In the genomic region with DNA sequence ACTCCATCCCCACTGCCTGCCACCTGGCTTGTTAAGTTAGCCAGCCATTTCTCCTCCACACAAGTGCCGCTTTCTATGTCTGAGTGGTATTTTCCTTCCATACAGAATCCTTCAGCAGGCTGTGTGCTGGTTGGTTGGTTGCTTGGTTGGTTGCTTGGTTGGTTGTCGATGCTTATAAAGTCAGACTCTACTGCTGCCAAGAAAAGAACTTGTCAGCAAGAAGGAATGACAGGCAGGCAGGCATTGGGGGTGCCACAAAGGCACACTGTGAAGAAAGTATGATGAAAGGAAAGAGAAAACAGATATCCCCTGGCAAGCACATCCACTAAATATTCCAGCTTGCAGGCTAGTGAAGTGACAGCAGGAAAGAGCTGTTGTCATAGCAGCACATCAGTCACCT, we compare ENCODE assay signal across 20 mouse cellular contexts.
DNase-seq lines count a peak whose midpoint lies in the region; ATAC-seq and TF ChIP-seq lines count a peak whose summit lies in the region.
"Had no signal": no experiment of that assay in that cellular context is flagged by ENCODE, and none has a peak within 500 bp of the region (broad histone marks: within the 10 kb centered on the region; RNA-seq: fewer than 3 reads in every experiment).

No protein-coding gene starts in this region.

- peak; percentile 3 for DNase-seq in forebrain, embryonic 14.5 days (ENCODE audit: low spot score)
- peak; percentile 71 for DNase-seq in 3134 (ENCODE audit: extremely low read depth, insufficient read length, low spot score)
- DNase-seq in limb, embryonic 10.5 days (ENCODE audit: low spot score): no peak
- DNase-seq in limb, embryonic 14.5 days (ENCODE audit: low spot score): no peak
- no peak for DNase-seq in thymus, postnatal 4 days
- DNase-seq: adrenal gland, adult 2 months; adrenal gland, postnatal 25 days; cerebellum, adult 2 months; cerebellum, postnatal 10 days; gastrocnemius, postnatal 25 days; heart, postnatal 4 days had no signal

- peaks cover 3% of the 10 kb centered on the region; the same call in 1 of the 2 replicates for H3K4me1 ChIP-seq in forebrain, embryonic 14.5 days (ENCODE audit: control insufficient read depth, insufficient read depth, low read length)
- no peaks in the 10 kb centered on the region for H3K4me1 ChIP-seq in forebrain, embryonic 12.5 days
- peaks cover 38% of the 10 kb centered on the region for H3K4me1 ChIP-seq in limb, embryonic 10.5 days
- peaks cover 16% of the 10 kb centered on the region for H3K4me1 ChIP-seq in limb, embryonic 14.5 days (ENCODE audit: control insufficient read depth, insufficient read depth, low read length)
- H3K4me1 ChIP-seq: hindbrain, embryonic 12.5 days had no signal

- WGBS in forebrain, embryonic 14.5 days: 68% methylated on average over 2 of the region's 2 CpGs
- 69% methylated on average over 2 of the region's 2 CpGs for WGBS in forebrain, embryonic 12.5 days
- WGBS in limb, embryonic 10.5 days: 84% methylated on average over 2 of the region's 2 CpGs
- 35% methylated on average over 2 of the region's 2 CpGs for WGBS in limb, embryonic 14.5 days

- no peak overlapping the region for H3K4me3 ChIP-seq in forebrain, embryonic 14.5 days (ENCODE audit: low read depth, low read length)
- H3K4me3 ChIP-seq in forebrain, embryonic 12.5 days (replicated peaks): no peak overlapping the region
- no peak overlapping the region for H3K4me3 ChIP-seq in limb, embryonic 10.5 days
- H3K4me3 ChIP-seq in limb, embryonic 14.5 days (replicated peaks; ENCODE audit: low read length): no peak overlapping the region
- H3K4me3 ChIP-seq: embryonic facial prominence, embryonic 10.5 days; heart, embryonic 13.5 days; hindbrain, embryonic 12.5 days had no signal

- H3K27me3 ChIP-seq in forebrain, embryonic 14.5 days (replicated peaks; ENCODE audit: control insufficient read depth, insufficient read depth, low read length): no peaks in the 10 kb centered on the region
- H3K27me3 ChIP-seq in forebrain, embryonic 12.5 days: no peaks in the 10 kb centered on the region
- H3K27me3 ChIP-seq in limb, embryonic 10.5 days (ENCODE audit: low read depth, poor library complexity, severe bottlenecking): no peaks in the 10 kb centered on the region
- 0 out of 2 replicates have a peak, but pooled peaks cover 4% of the 10 kb centered on the region for H3K27me3 ChIP-seq in limb, embryonic 14.5 days (ENCODE audit: control insufficient read depth, insufficient read depth, low read length)
- H3K27me3 ChIP-seq: CH12.LX; heart, embryonic 13.5 days; hindbrain, embryonic 12.5 days had no signal

- H3K9me3 ChIP-seq in forebrain, embryonic 14.5 days (replicated peaks; ENCODE audit: control insufficient read depth, low read length): no peaks in the 10 kb centered on the region
- H3K9me3 ChIP-seq in forebrain, embryonic 12.5 days: no peaks in the 10 kb centered on the region
- no peaks in the 10 kb centered on the region for H3K9me3 ChIP-seq in limb, embryonic 10.5 days (replicated peaks)
- H3K9me3 ChIP-seq in limb, embryonic 14.5 days (ENCODE audit: control insufficient read depth, low read length): no peaks in the 10 kb centered on the region
- H3K9me3 ChIP-seq: embryonic facial prominence, embryonic 10.5 days; heart, embryonic 13.5 days; hindbrain, embryonic 12.5 days had no signal

- no peak overlapping the region for H3K27ac ChIP-seq in forebrain, embryonic 14.5 days (ENCODE audit: low read depth, low read length)
- H3K27ac ChIP-seq in forebrain, embryonic 12.5 days: no peak overlapping the region
- peak overlapping the region; percentile 56 for H3K27ac ChIP-seq in limb, embryonic 10.5 days
- H3K27ac ChIP-seq in limb, embryonic 14.5 days (replicated peaks; ENCODE audit: low read depth, low read length): 0 out of 2 replicates have a peak overlapping the region, but pooled peaks have one; percentile 5
- H3K27ac ChIP-seq: embryonic facial prominence, embryonic 10.5 days; heart, embryonic 13.5 days; hindbrain, embryonic 12.5 days had no signal

- H3K9ac ChIP-seq in forebrain, embryonic 14.5 days (ENCODE audit: low read length): no peak overlapping the region
- no peak overlapping the region for H3K9ac ChIP-seq in forebrain, embryonic 12.5 days
- H3K9ac ChIP-seq in limb, embryonic 14.5 days (ENCODE audit: low read depth, low read length, severe bottlenecking): no peak overlapping the region
- H3K9ac ChIP-seq: heart, embryonic 13.5 days; hindbrain, embryonic 12.5 days had no signal

- H3K4me2 ChIP-seq in forebrain, embryonic 14.5 days (ENCODE audit: low read length): no peak overlapping the region
- no peak overlapping the region for H3K4me2 ChIP-seq in forebrain, embryonic 12.5 days
- no peak overlapping the region for H3K4me2 ChIP-seq in limb, embryonic 14.5 days (replicated peaks; ENCODE audit: low read depth, low read length, severe bottlenecking)
- H3K4me2 ChIP-seq: heart, embryonic 13.5 days; hindbrain, embryonic 12.5 days had no signal

- TF ChIP-seq POLR2A in limb, embryonic 14.5 days (IDR thresholded peaks at IDR 0.05; ENCODE audit: borderline replicate concordance, extremely low read depth, insufficient read depth, insufficient read length): no peak

- ATAC-seq in forebrain, embryonic 14.5 days: no peak
- no peak for ATAC-seq in forebrain, embryonic 12.5 days (ENCODE audit: low FRiP score)
- peak; percentile 23; the same call in 1 of the 2 replicates for ATAC-seq in limb, embryonic 14.5 days (ENCODE audit: low FRiP score, low read depth)
- no peak for ATAC-seq in megakaryocyte, adult 5-6 weeks (ENCODE audit: poor library complexity, severe bottlenecking)
- ATAC-seq: forebrain, embryonic 16.5 days; hindbrain, embryonic 16.5 days; inflammation-experienced regulatory T-cells, adult 6 months had no signal

- no peaks in the 10 kb centered on the region for H3K36me3 ChIP-seq in forebrain, embryonic 14.5 days (ENCODE audit: control insufficient read depth, insufficient read depth, low read length)
- no peaks in the 10 kb centered on the region for H3K36me3 ChIP-seq in forebrain, embryonic 12.5 days (replicated peaks)
- no peaks in the 10 kb centered on the region for H3K36me3 ChIP-seq in limb, embryonic 10.5 days
- H3K36me3 ChIP-seq in limb, embryonic 14.5 days (ENCODE audit: control insufficient read depth, insufficient read depth, low read length): no peaks in the 10 kb centered on the region
- H3K36me3 ChIP-seq: embryonic facial prominence, embryonic 10.5 days; heart, embryonic 13.5 days; hindbrain, embryonic 12.5 days had no signal

Comparison
In these comparisons a context has a peak if more than half of its experiments do, and no peak if none do; other contexts are left out.
1. DNase-seq: peak in forebrain, embryonic 14.5 days (single experiment) and 3134 (single experiment); none in limb, embryonic 10.5 days (single experiment), limb, embryonic 14.5 days (single experiment) and thymus, postnatal 4 days (single experiment).
2. H3K27ac ChIP-seq: peak in limb, embryonic 10.5 days (single experiment) and limb, embryonic 14.5 days (single experiment); none in forebrain, embryonic 14.5 days (single experiment) and forebrain, embryonic 12.5 days (single experiment).